Mouse (Mus musculus): ENCODE measurements at regions not wholly inside any gene's neighbourhood (a gene's known extent, or its start where the extent isn't known, plus 50 kb on each side); places are given as distances from the start of the nearest gene placed in this dataset.

DNA sequence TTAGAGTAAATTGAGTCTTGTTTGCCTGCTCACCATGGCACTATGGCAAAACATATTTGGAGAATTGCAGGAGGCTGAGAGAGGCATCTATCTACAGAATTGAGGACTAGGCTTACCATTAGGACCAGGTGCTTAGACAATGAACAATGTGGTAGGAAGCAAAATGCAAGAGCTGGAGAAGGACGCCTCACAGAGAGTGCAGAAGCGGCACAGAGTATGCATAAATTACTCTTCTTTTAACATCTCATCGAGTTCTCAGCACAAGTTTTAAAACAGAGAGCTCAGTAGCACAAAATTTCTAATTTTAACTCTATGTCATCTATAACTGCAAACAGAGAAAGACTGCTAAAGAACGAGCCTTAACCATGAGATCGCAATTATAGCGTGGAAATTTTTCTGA, 231.1 kb downstream of the Med10 start:
- no peak for TF ChIP-seq CTCF (IDR thresholded peaks at IDR 0.05; ENCODE audit: control insufficient read depth, insufficient read depth, insufficient replicate concordance, low read depth, low read length)
- no peak for TF ChIP-seq POLR2A (IDR thresholded peaks at IDR 0.05; ENCODE audit: control insufficient read depth, low read depth, low read length)
